Mouse (Mus musculus) naive thymus-derived CD4-positive, alpha-beta T cell, adult 2 months (primary cell): ENCODE measurements around the gene Lsamp.

ENCODE experiments used
- DNase-seq: peaks from one replicate; pipeline ENCODE4 v3.0.0-alpha.2; 2011; ENCODE audit warnings: low read depth

The Lsamp gene

DNA sequence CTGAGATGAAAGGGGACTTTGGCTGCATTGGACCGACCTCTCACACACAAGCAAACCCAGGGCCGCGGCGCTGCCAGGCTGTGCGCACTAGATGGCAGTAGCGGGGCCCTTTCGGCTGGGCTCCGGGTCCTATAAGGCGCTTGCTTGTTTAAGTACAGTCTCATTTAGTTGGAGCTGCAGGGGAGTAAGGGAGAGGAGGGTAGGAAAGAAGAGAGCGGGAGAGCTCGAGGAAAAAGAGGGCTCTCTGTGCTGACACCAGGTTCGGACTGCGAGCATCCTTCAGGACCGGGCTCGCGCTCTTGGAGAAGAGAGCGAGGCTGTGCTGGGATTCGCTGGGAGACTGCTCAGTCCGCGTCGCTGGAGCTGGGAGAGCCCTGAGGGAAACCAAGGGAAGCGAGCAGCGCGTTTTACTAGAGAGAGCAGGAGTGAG, at the start of gene Lsamp:
Lsamp (plus strand) TSS at position 157 of the 430 bp plus-strand sequence.
- no peak for DNase-seq

GRCm38 (mm10) chr16:39957686-39958085, 26.5 kb upstream of the Lsamp start:
- DNase-seq: no peak

DNA sequence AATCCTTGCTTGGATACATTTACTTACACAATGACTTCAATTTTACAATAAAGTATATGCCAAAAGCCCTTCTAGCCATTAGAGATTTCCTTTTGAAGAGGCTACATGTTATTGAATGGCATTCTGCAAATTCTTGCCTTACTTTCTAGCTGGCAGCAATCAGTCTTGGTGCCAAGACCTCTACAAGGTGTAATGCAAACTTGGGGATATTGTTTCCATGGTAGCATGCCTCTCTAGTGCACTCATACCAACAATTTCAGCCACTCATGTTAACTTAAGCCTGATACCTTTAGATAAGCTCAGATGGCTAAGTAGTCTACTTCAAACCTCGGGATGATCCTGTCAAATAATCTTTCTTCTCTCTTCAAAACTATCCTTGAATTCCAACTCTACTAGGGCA, 11.4 kb upstream of the Lsamp start:
- DNase-seq: no peak

- no peak for DNase-seq
Observed at GRCm38 (mm10) chr16:39984635-39985291, 602 bp downstream of the Lsamp start.

GRCm38 (mm10) chr16:39988466-39988865, 4.3 kb downstream of the Lsamp start:
- DNase-seq: no peak

GRCm38 (mm10) chr16:39994821-39995220, 10.7 kb downstream of the Lsamp start:
- no peak for DNase-seq

GRCm38 (mm10) chr16:40008800-40009199, 24.6 kb downstream of the Lsamp start:
- no peak for DNase-seq

- DNase-seq: no peak
Observed at GRCm38 (mm10) chr16:40011106-40011505, 26.9 kb downstream of the Lsamp start.

- no peak for DNase-seq
Observed at GRCm38 (mm10) chr16:40022611-40023010, 38.5 kb downstream of the Lsamp start.

- DNase-seq: no peak
Observed at GRCm38 (mm10) chr16:40036719-40037118, 52.6 kb downstream of the Lsamp start.

- no peak for DNase-seq
Observed at GRCm38 (mm10) chr16:40059546-40059945, 75.4 kb downstream of the Lsamp start.

DNA sequence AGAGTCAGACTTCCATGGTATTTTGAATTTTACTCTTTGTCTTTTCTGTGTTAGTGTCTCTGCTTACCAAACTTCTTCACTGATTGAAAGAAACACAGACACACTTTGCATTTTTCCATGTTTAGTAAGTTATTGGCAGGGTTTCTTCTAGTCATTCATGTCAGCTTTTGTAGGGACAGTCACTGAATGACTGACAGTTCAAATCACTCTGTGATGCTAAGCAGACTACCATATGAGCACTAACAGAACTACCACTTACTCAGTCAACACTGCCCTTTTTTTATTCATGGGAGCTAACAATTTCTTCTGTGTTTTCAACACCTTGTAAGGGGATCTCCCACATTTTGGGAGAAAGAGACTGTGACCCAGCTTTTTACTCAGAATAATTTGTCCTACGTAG, 75.8 kb downstream of the Lsamp start:
- DNase-seq: no peak

DNA sequence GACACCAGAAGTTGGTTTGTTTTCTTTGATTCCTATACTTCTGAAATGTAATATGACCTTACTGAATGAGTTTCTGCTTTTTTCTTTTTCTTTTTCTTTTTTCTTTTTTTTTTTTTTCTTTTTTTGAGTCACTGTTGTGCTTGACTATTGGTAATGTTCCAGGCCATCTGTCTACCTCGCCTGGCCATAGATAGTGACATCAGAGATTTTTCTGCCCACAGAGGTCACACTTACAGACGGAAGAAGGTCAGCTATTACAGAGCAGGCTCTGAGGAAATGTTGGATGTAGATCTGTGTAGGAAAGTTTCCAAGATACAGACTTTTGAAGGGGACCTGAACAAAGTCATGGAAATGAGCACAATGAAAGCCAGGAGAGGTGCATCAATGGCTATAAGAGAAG, 76.3 kb downstream of the Lsamp start:
- no peak for DNase-seq

DNA sequence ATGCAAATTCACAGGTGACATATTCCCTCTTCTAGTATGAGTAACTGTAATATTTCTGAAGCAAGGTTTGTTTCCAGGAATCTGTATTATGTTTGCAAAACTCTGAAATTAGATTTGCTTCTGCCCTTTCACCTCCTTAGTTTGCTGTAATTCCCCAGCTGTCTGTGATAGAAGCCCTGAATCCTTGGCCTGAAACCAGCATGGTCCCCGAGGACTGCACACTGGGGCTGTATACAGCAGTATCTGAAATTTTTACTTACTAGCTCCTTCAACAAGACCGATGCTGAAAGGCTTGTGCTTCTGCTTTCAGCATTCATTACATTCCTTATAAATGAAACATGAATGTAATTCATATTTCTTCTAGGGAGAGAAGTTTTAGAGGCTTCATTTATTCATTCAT, 91.4 kb downstream of the Lsamp start:
- no peak for DNase-seq

- DNase-seq: no peak
Observed at GRCm38 (mm10) chr16:40080224-40080623, 96.1 kb downstream of the Lsamp start.

DNA sequence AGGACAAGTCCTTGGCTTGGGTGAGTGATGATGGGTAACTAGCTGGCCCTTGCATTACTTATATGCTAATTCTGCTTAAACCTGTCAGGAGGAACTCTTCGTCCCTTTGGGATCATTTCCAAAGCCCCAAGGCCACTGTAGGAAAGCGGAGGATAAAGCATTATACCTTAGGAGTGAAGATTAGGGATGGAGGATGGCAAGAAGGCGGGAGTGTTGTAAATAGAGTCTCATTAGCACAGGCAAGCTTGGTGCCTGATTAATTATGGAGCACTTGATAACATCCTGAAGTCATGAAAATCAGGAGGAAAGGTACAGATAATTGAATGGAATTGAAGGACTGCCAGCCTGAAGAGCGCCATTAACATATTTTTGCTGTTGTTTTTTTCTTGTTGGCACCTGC, 120.2 kb downstream of the Lsamp start:
- DNase-seq: no peak

GRCm38 (mm10) chr16:40182918-40183317, 198.8 kb downstream of the Lsamp start:
- DNase-seq: no peak

GRCm38 (mm10) chr16:40187987-40188590, 203.9 kb downstream of the Lsamp start:
- DNase-seq: no peak

DNA sequence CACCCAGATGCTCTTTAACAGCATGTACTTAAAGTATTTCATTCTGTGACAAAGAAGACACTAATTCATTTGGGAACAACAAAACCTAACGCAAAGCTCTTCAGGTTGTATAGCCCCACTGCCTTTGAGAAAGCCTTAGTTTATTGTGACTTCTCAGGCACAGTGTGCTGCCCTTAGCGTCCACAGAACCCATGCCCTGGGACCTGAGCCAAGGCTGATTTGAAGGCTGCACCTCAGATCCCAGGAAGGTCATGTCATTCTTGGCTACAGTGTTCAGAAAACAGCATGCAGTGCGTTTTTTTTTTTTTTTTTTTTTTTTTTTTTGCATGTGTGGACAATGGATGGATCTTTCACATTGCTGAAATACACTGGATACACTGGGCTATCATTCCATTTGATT, 210.2 kb downstream of the Lsamp start:
- no peak for DNase-seq

DNA sequence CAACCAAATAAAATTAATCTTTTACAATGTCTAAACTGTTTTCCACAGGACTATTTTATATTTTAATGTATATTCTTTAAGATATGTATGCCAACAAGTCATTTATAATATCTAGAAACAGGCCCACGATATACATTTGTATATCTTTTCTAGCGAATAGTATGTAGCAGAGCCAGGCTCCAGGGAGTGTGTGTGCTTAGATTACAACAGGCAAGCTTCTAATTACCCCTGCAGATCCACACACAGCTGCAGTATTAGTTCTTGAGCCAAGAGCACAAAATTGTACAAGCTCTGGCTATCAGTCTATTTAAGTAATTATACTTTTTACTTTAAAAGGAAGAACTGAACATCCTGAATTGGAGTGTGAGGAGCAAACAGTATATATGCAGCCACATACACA, 210.7 kb downstream of the Lsamp start:
- DNase-seq: no peak

DNA sequence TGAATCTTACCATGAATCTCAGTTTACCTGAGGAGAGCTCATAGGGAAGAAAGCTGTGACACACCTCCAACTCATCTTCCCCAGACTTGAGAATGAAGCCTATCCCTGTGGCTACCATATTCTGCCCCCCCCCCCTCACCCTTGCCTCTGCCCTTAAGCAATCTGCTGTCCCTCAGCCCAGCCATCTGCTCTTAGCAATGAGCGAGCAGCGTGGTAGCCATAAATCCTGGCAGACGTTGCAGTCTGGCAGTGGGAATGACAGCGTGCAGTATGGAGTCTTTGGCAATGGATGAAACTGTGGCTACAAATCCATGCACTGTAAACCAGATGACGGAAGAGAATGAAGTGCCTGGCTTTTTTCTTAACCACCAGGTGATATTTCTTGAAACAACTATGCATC, 244.5 kb downstream of the Lsamp start:
- DNase-seq: no peak

DNA sequence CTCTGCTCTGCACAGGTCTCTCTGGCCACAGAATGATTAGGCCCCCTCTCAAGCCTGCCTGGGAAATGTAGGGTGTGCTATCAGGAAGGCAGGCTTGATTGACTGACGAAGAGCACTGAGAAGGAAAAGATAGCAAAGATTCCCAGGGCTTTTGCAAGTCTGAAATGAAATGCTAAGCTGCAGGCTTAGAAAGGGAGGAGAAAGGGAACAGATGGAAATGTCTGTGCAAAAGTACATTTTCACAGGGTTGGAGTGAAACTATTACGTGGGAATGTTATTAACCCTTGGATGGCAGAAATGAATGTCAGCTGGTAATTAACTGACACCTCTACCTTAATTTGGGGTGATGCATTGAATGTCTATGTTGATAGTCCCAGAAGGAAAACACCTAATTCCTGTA, 248.9 kb downstream of the Lsamp start:
- no peak for DNase-seq

DNA sequence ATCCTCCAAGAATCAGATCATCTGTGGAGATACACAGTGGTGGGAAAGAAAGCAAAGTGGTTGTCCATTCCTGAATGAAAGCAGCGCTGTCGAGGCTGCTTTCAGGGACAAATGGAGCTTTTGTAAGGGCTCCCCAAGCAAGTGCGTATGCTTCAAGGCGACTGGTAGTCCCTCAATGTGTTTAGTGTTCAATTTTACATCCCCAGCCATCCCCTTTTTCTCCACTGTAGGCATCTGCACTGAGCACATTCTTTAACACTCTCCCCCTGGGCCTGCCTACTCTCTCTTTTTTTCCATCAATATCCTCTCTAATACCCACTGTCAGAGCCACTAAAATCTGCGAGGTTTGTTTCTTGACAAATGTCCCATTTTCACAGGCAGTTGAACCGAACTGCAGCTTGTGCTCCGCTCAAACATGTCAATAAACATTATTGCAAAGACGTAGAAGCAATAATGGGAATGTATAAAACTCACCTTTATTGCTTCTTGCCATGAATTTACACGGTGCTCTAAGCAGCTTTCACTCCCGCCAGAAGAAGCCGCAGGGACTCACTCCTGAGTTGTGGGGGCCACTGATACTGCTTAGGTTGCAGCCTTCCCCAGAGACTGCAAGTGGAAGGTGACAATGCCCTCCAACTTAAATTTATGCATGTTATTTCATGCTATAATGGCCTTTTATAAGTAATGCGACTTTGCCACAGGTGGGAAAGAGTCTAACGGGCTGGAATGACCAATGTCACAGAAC, 250.2 kb downstream of the Lsamp start:
- DNase-seq: no peak
